Mouse (Mus musculus): ENCODE measurements around the gene Tardbp. TPM values are rescaled to one million over a fixed set of nuclear protein-coding genes. Genes with fewer than 3 reads are reported as not detected.
A peak's percentile ranks its signal among the peaks of the same experiment; 100 is the strongest.

The Tardbp gene
- polyA plus RNA-seq, 1 experiment from 2014 or later = 80.4 TPM

DNA sequence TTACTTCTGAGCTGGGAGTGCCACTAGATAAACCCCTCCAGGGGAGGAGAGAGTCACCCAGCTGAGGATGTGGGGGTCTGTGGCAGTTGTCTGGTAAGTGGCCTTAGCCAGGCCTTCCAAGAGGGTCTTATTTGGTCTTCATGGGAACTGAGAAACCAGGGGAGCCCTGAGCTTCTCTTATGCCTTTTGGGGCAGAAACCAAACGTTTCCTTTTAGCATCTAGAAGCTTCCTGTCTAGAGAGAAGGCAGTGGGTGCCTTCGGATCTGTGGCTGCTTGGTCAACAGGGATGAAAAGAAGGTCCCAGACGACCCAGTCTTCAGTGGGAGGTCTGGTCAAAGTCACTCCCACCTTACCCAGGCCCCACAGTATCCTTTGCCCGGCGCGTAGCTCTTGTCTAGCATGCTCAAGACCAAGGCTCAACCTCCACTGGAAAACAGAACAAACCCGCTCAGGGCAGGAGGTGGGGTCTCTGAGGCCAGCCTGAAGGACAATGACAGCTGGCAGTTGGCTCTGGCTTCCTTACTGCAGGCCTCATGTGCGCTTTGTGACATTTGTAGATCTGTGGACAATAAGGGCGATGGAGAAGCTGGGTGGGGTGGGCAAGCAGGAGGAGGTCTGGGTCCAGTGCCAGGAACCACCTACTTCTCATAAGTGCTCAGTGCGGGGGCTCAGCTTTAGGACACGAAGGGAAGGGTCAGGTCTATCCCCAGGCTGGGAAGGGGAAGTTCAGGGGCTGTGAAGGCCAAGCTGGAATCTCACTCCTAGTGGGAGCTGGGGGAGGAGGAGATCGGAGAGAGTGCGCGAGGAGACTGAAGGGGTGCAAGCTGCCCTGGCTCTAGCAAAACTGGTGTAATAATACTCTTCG is 16.7 kb upstream of the Tardbp start, which contains the start of gene Gm572:
Gm572 (plus strand) TSS at position 27 of the 866 bp plus-strand sequence.
- ATAC-seq (ENCODE audit: low FRiP score) = no peak
- DNase-seq (ENCODE audit: low spot score) = no peak
- Histone ChIP-seq H3K27me3 (ENCODE audit: control insufficient read depth, insufficient read depth, low read length) (no peaks in the 10 kb centered on the region), H3K36me3 (replicated peaks; ENCODE audit: control insufficient read depth, insufficient read depth) (no peaks in the 10 kb centered on the region), H3K4me3 (replicated peaks; ENCODE audit: low read length) (no peak within 1 kb of the TSS), H3K4me2 (replicated peaks) (peak within 1 kb of the TSS; percentile 29; the same call in 1 of the 2 replicates), H3K27ac (no peak within 1 kb of the TSS), H3K9ac (no peak within 1 kb of the TSS), H3K4me1 (replicated peaks; ENCODE audit: control insufficient read depth, insufficient read depth, low read length) (no peaks in the 10 kb centered on the region), H3K9me3 (ENCODE audit: control insufficient read depth, low read length) (no peaks in the 10 kb centered on the region)
- 69% methylated on average over 15 of the region's 15 CpGs for WGBS

DNA sequence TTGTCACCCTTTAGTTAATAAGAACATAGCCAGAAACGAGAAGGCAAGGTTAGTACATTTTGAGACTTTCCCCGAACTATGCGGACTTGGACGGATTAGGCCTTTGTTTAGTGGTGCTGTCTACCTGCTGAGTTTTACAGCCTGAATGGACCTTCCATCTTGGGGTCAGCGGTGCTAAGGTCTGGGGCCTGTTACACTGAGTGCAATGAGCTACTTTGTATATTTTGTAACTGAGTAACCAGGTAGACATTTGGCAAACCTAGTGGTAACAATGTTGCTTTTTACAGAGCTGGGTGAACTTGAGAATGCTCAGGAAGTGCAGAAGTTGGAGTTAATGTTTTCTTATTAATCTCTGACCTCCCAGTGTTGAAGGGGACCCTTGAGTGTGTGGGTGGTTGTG is 14.3 kb upstream of the Tardbp start:
- Histone ChIP-seq H3K36me3 (replicated peaks; ENCODE audit: control insufficient read depth, insufficient read depth) (no peaks in the 10 kb centered on the region), H3K4me2 (replicated peaks) (no peak overlapping the region), H3K9me3 (ENCODE audit: control insufficient read depth, low read length) (no peaks in the 10 kb centered on the region), H3K27ac (no peak overlapping the region), H3K4me1 (replicated peaks; ENCODE audit: control insufficient read depth, insufficient read depth, low read length) (no peaks in the 10 kb centered on the region), H3K27me3 (ENCODE audit: control insufficient read depth, insufficient read depth, low read length) (no peaks in the 10 kb centered on the region), H3K4me3 (replicated peaks; ENCODE audit: low read length) (no peak overlapping the region), H3K9ac (no peak overlapping the region)
- DNase-seq (ENCODE audit: low spot score) = no peak
- WGBS = 85% methylated on average over 5 of the region's 5 CpGs
- ATAC-seq (ENCODE audit: low FRiP score) = no peak

DNA sequence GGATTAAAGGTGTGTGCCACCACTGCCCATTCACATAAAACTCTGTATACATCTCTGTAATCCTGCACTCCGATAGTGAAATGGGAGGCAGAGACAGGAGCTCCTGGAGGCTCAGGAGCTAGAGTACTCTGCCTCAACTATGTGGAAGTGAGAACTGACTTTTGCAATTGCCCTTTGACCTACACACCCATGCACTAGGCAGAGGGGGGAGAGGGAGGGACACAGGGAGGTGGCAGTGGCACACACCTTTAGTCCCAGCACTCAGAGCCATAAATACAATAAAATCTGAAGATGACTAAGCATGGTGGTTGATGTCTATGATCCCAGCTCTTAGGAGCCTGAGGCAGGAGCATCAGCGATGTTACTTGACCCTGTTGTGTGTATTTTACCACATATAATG is 12.6 kb upstream of the Tardbp start:
- WGBS = 89% methylated on average over 2 of the region's 2 CpGs
- ATAC-seq (ENCODE audit: low FRiP score) (no peak), DNase-seq (ENCODE audit: low spot score) (no peak)
- H3K9me3 ChIP-seq (ENCODE audit: control insufficient read depth, low read length) = no peaks in the 10 kb centered on the region
- no peak overlapping the region for H3K9ac ChIP-seq
- no peak overlapping the region for H3K4me2 ChIP-seq (replicated peaks)
- no peak overlapping the region for H3K27ac ChIP-seq
- no peak overlapping the region for H3K4me3 ChIP-seq (replicated peaks; ENCODE audit: low read length)
- no peaks in the 10 kb centered on the region for H3K36me3 ChIP-seq (replicated peaks; ENCODE audit: control insufficient read depth, insufficient read depth)
- no peaks in the 10 kb centered on the region for H3K4me1 ChIP-seq (replicated peaks; ENCODE audit: control insufficient read depth, insufficient read depth, low read length)
- no peaks in the 10 kb centered on the region for H3K27me3 ChIP-seq (ENCODE audit: control insufficient read depth, insufficient read depth, low read length)

DNA sequence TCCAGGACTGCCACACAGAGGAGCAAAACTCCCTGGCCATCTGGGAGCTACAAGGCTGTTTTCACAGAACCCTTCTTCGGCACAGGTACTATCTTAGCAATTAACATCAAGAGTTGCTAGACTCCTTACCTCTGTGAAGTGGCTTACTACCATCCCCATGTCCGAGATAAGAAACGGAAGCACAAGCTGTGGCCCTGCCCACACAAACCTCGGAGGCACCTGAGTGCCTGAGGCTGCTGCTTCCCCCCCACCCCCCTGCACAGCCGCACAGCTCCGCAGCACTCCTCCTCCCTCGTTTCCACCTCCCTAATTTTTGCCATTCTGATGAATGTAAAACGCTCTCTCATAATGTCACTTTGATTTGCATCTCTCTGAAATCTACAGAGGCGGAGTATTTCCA is 11.5 kb upstream of the Tardbp start:
- no peak overlapping the region for H3K4me3 ChIP-seq (replicated peaks; ENCODE audit: low read length)
- no peak overlapping the region for H3K4me2 ChIP-seq (replicated peaks)
- no peaks in the 10 kb centered on the region for H3K4me1 ChIP-seq (replicated peaks; ENCODE audit: control insufficient read depth, insufficient read depth, low read length)
- no peak overlapping the region for H3K9ac ChIP-seq
- no peaks in the 10 kb centered on the region for H3K27me3 ChIP-seq (ENCODE audit: control insufficient read depth, insufficient read depth, low read length)
- no peaks in the 10 kb centered on the region for H3K9me3 ChIP-seq (ENCODE audit: control insufficient read depth, low read length)
- WGBS = 58% methylated on average over 9 of the region's 9 CpGs
- no peaks in the 10 kb centered on the region for H3K36me3 ChIP-seq (replicated peaks; ENCODE audit: control insufficient read depth, insufficient read depth)
- H3K27ac ChIP-seq = no peak overlapping the region
- no peak for DNase-seq (ENCODE audit: low spot score)
- ATAC-seq (ENCODE audit: low FRiP score) = no peak

DNA sequence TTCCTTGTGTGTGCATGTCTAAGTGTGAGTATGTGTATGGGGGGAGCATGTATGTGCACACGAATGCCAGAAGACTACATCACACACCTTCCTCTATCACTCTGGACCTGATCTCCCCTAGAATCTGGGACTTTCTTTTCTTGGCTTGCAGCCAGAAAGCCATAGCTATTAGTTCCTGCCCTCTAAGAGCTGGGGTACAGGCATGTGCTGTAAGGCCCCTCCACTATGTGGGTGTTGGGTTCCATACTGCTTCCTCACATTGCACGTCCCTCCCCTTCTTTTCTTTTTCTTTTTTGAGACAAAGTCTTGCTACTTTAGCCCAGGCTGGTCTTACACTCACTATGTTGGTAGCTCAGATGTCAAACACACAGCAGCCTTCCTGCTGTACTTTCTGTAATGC is 8.5 kb upstream of the Tardbp start:
- ATAC-seq (ENCODE audit: low FRiP score) (no peak), DNase-seq (ENCODE audit: low spot score) (no peak)
- H3K4me2 ChIP-seq (replicated peaks) = no peak overlapping the region
- H3K27ac ChIP-seq = no peak overlapping the region
- WGBS = 85% methylated on average over 2 of the region's 2 CpGs
- no peaks in the 10 kb centered on the region for H3K36me3 ChIP-seq (replicated peaks; ENCODE audit: control insufficient read depth, insufficient read depth)
- no peaks in the 10 kb centered on the region for H3K27me3 ChIP-seq (ENCODE audit: control insufficient read depth, insufficient read depth, low read length)
- no peaks in the 10 kb centered on the region for H3K4me1 ChIP-seq (replicated peaks; ENCODE audit: control insufficient read depth, insufficient read depth, low read length)
- H3K9me3 ChIP-seq (ENCODE audit: control insufficient read depth, low read length) = no peaks in the 10 kb centered on the region
- no peak overlapping the region for H3K9ac ChIP-seq
- H3K4me3 ChIP-seq (replicated peaks; ENCODE audit: low read length) = no peak overlapping the region

DNA sequence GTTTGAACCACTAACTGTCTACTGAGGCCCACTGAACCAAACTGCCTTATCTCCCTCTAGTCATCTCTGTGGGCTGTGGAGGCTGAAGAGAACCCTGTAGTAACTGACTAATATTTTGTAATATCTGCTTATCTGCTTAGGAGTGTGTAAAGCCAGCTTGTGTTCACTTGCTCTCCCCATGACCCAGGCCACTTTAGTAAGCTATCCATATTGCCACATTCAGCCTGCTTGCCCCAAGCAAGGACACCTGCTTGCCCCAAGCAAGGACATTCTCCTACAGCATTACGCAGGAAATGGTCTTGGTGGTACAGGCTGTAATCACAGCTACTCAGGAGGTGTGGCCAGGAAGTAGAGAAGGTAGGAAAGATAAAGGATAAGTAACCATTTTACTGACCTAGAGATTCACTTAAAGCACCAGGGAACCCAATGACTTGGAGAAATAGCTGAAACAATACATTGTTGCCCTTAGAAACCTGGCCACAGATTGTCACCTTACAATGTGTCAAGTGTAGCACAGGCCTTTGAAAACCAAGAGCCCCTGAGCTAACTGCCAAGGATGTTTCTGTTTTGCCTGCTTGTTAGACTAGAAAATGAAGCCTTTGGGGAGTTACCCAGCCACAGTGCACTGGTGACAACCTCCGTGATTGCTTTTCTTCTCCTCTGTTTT is 6.7 kb upstream of the Tardbp start:
- Histone ChIP-seq H3K4me1 (replicated peaks; ENCODE audit: control insufficient read depth, insufficient read depth, low read length) (no peaks in the 10 kb centered on the region), H3K9me3 (ENCODE audit: control insufficient read depth, low read length) (no peaks in the 10 kb centered on the region), H3K27ac (no peak overlapping the region), H3K4me3 (replicated peaks; ENCODE audit: low read length) (no peak overlapping the region), H3K9ac (no peak overlapping the region), H3K27me3 (ENCODE audit: control insufficient read depth, insufficient read depth, low read length) (no peaks in the 10 kb centered on the region), H3K36me3 (replicated peaks; ENCODE audit: control insufficient read depth, insufficient read depth) (no peaks in the 10 kb centered on the region), H3K4me2 (replicated peaks) (no peak overlapping the region)
- no peak for ATAC-seq (ENCODE audit: low FRiP score)
- DNase-seq (ENCODE audit: low spot score) = no peak
- 68% methylated on average over 2 of the region's 2 CpGs for WGBS

DNA sequence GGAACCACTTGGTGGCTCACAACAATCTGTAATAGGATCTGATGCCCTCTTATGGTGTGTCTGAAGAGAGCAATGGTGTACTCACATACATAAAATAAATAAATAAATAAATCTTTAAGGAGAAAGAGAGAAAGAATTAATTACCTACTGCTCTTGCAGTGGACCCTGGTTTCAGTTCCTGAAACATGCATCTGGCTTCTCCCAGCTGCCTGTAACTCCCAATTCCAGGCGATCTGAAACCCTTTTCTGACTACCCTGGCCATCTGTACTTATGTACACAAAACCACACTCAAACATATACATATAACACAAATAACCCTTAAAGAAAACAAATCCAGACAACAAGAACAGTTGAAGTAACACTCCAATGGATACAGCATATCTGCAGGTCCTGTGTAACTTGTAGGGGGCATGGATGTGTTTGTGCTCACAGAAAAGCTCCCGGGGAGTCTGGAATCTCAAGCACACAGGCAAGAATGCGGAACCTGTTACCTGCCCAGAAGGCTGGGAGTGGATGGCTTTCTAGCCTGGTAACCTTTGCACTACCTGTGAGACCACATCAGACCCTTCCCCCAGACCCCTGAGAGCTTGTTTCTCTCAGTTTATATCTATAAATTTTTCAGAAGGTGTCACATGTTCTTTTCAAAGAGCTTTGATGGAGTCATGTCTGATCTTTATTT is 5.3 kb upstream of the Tardbp start:
- no peak for DNase-seq (ENCODE audit: low spot score)
- Histone ChIP-seq H3K4me2 (replicated peaks) (no peak overlapping the region), H3K36me3 (replicated peaks; ENCODE audit: control insufficient read depth, insufficient read depth) (no peaks in the 10 kb centered on the region), H3K9me3 (ENCODE audit: control insufficient read depth, low read length) (no peaks in the 10 kb centered on the region), H3K9ac (no peak overlapping the region), H3K27me3 (ENCODE audit: control insufficient read depth, insufficient read depth, low read length) (no peaks in the 10 kb centered on the region), H3K27ac (no peak overlapping the region), H3K4me3 (replicated peaks; ENCODE audit: low read length) (no peak overlapping the region), H3K4me1 (replicated peaks; ENCODE audit: control insufficient read depth, insufficient read depth, low read length) (no peaks in the 10 kb centered on the region)
- no peak for ATAC-seq (ENCODE audit: low FRiP score)
- 77% methylated on average over 3 of the region's 3 CpGs for WGBS

DNA sequence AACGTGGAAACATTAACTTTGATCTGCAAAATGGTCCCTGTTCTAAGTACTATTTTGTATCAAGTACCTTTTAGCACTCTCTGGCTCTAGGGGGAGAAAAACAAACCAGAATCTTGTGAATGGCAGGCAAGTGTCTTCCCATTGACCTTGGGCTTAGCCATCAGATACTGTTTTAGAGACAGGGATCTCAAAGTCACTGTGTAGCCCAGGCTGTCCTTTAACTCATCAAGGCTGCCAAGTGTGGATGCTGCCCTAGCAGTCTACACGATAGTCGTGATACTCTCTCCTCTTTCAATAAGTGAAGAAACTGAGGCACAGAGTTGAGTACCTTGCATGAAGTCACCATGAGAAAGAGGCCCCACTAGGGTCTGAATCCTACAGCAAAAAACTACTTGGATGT is 427 bp upstream of the Tardbp start:
- Histone ChIP-seq H3K9ac (peak overlapping the region; percentile 83; the same call in 1 of the 2 replicates), H3K4me1 (replicated peaks; ENCODE audit: control insufficient read depth, insufficient read depth, low read length) (peaks cover 17% of the 10 kb centered on the region), H3K4me2 (replicated peaks) (peak overlapping the region; percentile 90), H3K27ac (no peak overlapping the region; the same call in 1 of the 2 replicates), H3K36me3 (replicated peaks; ENCODE audit: control insufficient read depth, insufficient read depth) (peaks cover 30% of the 10 kb centered on the region), H3K9me3 (ENCODE audit: control insufficient read depth, low read length) (no peaks in the 10 kb centered on the region), H3K27me3 (ENCODE audit: control insufficient read depth, insufficient read depth, low read length) (no peaks in the 10 kb centered on the region), H3K4me3 (replicated peaks; ENCODE audit: low read length) (peak overlapping the region; percentile 66)
- ATAC-seq (ENCODE audit: low FRiP score) = peak; percentile 7; the same call in 1 of the 2 replicates
- DNase-seq (ENCODE audit: low spot score) = no peak
- WGBS = 58% methylated on average over 3 of the region's 3 CpGs

Measured in hindbrain, embryonic 14.5 days (tissue).